Mouse (Mus musculus): ENCODE measurements around the gene Pitpnm3. TPM values are rescaled to one million over a fixed set of nuclear protein-coding genes. Genes with fewer than 3 reads are reported as not detected.
A peak's percentile ranks its signal among the peaks of the same experiment; 100 is the strongest.
"Not testable (repeated sequence)": the region's sequence is repeated elsewhere in the genome, so short reads cannot be mapped to it uniquely, and the experiment has no call there.

The Pitpnm3 gene
- total RNA-seq (2021), result 10 to 100 TPM; 74.9 to 83.2 TPM

DNA sequence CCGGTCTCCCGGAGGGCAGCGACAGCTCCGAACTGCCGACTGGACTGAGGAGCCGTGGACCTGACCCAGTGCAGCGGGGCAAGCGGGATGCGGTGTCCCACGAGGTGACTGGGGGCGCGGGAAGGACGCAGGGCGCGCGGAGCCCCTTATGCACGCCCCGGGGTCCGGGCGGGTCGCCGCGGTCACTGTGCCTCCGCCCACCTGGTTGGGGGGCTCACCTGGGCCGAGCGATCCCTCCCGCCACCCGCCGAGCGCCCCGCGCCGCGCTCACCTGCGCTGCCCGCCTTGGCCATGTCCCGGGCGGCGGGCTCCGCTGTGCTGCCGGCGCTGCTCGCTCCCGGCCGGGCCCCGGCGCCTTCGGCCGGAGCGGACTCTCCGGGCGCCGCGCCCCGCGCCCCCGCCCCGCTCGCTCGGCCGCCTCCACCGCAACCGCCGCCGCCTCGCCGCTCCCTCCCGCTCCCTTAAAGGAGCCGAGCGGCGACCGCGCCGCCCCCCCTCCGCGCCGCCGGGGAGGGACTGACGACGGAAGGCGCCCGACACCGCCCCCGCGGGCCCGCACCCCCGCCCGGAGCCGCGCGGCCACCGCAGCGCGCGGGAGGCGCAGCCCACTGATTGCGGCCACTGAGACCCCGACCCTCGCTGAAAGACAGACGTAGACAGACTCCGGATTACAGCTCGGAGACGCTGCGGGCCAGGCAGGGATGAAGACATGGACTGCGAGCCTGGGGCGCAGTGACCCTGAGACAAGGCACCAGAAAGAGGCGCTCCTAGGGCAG is at the start of gene Pitpnm3:
Pitpnm3 (minus strand) TSS at position 396 of the 776 bp plus-strand sequence.
- intact Hi-C loops (cut with DNase I), result loop anchor here (2.0 kb wide), 2 partner anchors 49 to 83 kb away; no protein-coding TSS in a partner anchor
- peak; percentile 64 to 78 for DNase-seq (ENCODE audit: low spot score in 2 of 2)

DNA sequence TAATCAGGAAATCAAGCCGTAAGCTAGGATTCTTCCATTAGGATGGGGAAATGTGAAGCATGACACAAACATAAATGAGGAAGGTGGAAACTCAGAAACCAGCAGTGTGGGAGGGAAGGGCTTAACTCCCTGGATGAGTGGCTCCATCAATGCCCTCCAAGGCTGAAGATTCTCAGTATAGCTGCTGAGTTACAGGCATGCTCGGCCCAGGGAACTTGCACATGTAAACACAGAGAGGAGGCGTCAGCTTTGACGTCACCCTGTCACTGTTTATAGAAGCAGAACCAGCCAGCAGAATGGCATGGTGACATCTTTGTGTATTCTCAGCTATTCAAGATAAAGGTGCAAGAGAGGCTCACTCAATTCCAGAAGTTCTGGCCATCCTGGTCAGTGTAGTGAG is 48.7 kb upstream of the Pitpnm3 start:
- intact Hi-C loops (cut with DNase I), result no loop called here
- DNase-seq (ENCODE audit: low spot score in 2 of 2), result no peak

DNA sequence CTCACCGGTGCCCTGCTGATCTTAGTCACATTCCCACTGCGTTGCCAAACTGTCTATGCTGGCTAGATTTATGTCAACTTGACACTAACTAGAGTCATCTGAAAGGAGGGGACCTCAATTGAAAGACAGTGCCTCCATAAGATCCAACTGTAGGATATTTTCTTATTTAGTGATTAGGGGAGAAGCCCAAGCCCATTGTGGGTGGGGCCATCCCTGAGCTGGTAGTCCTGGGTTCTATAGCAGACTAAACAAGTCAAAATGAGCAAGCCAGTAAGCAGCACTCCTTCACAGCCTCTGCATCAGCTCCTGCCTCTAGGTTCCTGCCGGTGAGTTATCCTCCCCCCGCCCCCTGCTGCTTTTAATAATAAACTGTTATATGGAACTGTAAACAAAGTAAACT is 45.6 kb upstream of the Pitpnm3 start:
- intact Hi-C loops (cut with DNase I), result no loop called here
- no peak for DNase-seq (ENCODE audit: low spot score in 2 of 2)

DNA sequence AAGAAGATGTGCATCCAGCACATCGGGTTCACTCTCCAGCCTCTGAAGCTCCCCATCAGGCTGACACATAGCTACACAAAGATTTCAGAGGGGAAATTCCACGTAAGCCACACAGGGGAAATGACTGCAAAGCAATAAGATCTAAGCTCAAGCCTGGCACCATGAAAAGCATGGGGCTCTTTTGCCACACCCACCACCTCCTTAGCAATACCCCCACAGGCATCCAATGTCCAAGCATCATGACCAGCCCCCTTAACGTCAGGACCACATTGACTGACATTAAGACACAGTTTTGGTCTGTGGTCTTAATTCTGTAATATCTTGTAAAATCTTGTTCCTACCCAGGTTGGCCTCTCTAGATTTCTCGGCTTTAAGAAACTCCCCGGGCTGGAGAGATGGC is 45.0 kb upstream of the Pitpnm3 start:
- intact Hi-C loops (cut with DNase I), result no loop called here
- no peak for DNase-seq (ENCODE audit: low spot score in 2 of 2)

DNA sequence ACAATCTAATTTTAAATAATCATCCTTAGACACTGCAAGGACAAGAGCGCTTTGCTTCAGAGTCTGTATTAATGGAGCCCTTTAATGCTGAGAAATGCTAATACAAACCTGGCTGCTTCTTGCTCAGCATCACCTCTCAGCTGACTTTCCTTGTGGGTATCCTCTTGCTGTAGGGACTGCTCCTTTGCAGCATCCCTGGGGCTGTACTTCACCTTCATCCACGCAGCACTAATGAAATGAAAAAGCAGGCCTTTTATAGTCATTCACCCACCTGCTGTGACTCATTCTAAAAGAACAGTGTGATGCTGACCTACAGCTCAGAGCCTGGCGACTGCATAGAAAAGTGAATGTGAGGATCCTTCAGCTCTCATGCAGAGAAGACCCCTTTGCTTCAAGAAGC is 41.0 kb upstream of the Pitpnm3 start:
- no peak for DNase-seq (ENCODE audit: low spot score in 2 of 2)
- intact Hi-C loops (cut with DNase I), result no loop called here

DNA sequence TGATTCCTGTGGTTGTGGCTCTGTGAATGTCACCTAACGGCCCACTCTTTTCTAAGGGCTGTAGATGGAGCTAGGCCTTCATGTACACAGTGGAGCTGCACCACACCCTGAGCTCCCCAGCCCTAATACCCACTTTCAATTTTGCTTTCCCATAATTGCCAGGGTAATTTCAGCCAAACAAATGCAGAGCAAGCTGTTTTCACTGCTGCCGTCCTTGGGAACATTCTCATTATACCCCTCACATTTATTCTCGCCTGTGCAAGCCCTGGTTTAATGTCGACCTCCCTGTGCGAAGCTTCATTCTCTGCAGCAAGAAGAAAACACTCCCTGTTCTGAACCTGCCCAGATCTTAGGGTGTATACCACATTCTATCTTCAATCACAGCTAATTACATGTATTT is 40.4 kb upstream of the Pitpnm3 start:
- DNase-seq (ENCODE audit: low spot score in 2 of 2), result no peak
- intact Hi-C loops (cut with DNase I), result no loop called here

DNA sequence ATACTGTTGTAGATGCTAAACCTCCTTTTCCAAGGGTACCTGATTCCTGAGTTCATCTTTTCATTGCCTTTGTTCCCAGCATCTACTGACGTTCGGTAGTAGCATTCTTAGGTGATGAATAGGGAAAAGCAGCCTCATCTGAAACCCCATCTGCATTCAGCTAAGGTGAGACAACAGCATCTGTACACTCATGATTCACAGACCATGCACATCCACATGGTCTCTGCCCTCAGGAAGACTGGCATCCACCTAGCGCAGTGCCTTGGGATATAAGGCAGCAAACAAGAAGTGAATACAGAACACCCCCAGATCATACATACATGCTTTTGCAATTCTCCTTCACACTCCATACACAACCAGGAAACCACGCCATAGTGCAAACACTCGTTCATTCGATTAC is 39.1 kb upstream of the Pitpnm3 start:
- intact Hi-C loops (cut with DNase I), result no loop called here
- DNase-seq (ENCODE audit: low spot score in 2 of 2), result no peak

DNA sequence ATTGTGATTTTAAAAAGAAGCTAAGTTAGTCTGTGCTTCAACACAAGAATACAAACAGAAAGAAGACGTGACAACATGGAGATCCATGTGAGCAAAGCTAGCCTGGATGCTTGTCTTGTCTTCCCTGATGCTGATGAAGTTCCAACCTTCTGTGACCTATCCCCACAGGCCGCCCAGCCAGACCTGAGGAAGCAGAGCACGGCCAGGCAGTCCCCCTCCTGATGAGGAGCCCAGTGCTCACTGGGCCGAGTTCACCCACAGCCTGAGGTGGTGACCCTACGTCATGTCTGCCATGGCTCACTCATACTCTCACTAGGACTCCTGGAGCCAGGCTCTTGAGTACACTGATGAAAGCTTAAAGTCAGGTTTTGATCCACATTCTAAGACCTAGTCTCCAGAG is 37.9 kb upstream of the Pitpnm3 start:
- no peak for DNase-seq (ENCODE audit: low spot score in 2 of 2)
- intact Hi-C loops (cut with DNase I), result no loop called here

DNA sequence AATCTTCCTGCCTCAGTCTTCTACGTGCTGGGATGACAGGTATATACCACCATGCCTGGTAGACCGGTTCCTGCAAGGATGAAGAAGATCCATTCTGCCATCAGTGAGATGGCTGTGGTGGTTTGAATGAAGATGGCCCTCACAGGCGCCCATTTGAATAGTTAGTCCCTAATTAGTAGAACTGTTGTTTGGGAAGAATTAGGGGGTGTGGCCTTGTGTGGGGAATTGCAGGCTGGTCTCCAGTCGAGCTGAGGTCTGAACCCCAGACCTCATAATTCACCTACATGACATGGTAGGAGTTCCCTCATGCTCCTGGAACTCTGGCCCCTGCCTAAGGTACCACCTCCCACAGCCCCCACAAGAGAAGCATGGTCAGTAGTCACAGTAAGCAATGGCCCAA is 36.3 kb upstream of the Pitpnm3 start:
- DNase-seq (ENCODE audit: low spot score in 2 of 2); intact Hi-C loops (cut with DNase I): not testable (repeated sequence)

DNA sequence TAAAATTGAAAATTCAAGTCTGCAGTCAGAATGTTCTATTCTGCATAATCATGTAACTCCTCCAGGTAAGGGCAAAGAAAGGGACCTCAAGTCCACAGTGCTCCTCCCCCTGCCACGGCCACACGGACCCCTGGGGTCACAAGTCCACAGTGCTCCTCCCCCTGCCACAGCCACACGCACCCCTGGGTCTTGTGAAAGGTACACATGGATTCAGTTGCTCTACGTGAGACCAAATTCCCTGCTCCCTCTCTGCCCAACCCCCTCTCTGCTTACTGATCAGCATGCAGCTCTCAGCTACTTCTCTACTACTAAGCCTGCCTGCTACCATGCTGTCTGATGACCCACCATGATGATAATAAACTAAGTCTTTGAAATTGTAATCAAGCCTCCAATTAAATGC is 34.3 kb upstream of the Pitpnm3 start:
- intact Hi-C loops (cut with DNase I), result no loop called here
- no peak for DNase-seq (ENCODE audit: low spot score in 2 of 2)

DNA sequence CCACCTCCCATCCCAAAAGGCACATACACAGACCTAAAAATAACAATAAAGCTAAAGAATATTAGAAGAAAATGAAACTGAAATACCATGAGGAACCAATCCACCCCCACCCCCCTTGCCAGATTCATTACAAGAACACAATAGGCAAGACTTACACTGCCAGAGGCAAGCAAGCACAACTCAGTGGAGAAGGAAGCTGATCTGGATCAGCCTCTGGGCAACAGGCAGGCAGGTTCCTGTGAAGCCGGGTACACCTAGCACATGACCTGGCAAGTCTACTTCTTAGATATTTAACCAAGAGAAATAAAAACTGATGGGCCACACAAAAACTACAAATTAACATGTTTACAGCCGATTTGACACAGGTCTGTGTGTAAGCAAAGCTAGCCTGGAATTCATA is 27.6 kb upstream of the Pitpnm3 start:
- DNase-seq (ENCODE audit: low spot score in 2 of 2), result no peak
- intact Hi-C loops (cut with DNase I), result no loop called here

DNA sequence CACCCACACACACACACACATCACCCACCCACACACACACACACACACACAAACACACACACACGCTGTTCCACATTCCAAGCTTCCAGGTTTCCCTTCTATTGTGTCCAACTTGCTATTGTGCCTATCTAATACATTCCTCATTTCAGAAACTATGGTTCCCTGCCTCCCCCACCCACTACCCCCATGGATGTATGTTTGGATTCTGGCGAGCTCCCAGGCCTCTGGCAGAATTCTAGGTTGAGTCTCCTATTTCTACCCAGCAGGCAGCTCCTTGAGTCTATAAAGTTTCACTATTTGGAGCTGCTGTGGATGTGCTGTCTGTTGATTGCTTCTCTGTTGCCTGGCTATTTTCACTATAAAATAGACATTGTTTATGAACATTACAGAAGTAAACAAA is 21.0 kb upstream of the Pitpnm3 start:
- intact Hi-C loops (cut with DNase I), result loop anchor here (5.0 kb wide), 1 partner anchor 104 kb away; no protein-coding TSS in a partner anchor
- DNase-seq (ENCODE audit: low spot score in 2 of 2), result peak; percentile 36 to 53

DNA sequence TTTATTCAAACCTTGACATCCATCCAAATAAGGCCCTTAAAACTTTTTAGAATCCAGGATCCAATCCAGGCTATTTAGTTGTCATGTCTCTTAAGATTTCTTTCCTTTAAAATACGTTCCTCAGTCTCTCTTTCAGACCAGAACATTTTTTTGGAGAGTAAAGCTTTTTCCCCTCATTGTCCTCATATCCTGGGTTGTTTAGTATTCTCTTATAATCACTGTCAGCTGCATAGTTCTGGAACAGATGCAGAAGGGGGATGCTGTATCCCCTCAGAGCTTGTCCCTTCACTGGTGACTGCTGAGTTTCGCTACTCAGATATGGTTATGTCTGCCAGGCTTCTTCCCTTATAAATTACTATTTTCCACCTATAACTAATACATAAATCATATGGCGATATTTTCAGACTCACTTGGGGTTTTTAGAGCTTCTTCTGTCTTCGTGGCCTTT is 20.4 kb upstream of the Pitpnm3 start:
- no peak for DNase-seq (ENCODE audit: low spot score in 2 of 2)
- intact Hi-C loops (cut with DNase I), result loop anchor here (5.0 kb wide), 1 partner anchor 104 kb away; no protein-coding TSS in a partner anchor

DNA sequence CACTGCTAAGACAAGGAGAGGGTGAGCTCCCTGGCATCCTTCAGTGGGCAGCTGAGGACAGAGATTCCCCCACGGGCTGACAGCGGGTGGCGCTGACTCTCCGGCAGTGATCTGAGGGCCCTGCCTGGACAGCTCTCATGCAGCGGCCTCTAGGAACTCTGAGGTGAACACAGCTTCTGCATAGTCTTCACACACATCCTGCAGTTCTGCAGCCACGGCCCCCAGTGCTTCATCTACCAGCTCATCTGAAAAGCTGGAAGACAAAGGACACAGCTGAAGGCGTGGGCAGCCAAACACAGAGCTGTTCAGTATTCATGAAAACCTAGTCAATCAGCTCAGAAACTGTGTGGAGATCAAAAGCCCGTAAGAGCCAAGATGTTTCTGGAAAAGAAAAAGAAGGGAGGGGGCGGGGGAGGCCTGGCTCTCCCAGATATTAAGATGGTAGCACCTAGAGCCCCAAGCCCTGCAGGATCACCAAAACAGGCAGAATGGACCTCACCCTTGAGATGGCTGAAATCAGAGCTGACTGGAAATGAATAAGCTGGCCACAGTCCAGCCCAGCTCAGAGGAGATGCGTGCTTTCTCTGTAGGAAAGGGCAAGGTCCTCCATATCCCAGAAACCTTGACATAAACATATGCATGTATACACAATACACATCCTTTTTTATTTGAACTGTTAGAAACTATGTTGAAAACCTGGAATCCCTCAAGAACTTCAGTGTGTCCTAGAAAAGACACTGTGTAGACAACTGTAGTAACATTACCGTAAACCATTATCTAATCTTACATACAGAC is 19.8 kb upstream of the Pitpnm3 start:
- intact Hi-C loops (cut with DNase I), result loop anchor here (5.0 kb wide), 1 partner anchor 103 kb away; no protein-coding TSS in a partner anchor

DNA sequence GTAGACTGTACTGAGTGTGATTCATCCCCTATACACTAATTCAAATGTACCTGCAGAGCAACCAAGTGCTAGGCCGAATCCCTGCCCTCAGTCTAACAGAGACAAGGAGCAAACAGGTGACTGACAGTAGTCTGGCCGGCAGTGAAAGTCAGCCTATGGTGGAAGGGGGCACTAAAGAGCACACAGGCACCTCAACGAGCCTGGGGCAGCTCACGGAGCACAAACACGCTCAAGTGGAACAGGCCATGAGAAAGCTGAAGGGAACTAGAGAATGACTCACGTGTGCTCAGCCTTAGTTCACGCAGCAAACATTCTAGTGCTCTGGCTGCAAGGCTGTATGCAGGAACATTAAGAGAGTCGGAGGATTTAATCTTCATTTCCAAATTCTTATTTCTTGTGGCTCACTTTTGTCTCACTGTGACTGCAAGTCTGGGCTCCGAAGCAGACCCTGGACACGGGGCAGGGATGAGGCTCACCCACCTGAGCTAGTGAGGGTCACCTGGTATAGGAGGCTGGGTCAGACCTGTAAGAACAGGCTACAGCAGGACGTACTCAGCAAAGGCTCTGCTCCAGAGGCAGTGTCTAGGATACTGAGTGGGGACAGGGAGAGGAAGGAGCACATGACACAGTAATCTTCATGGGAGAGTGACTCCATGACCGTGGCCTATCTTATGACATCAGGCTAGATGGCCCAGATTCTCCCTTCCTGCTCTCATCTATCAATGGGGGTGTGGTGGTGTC is 17.7 kb upstream of the Pitpnm3 start:
- DNase-seq (ENCODE audit: low spot score in 2 of 2), result no peak
- intact Hi-C loops (cut with DNase I), result no loop called here

More for the DNA sequence above, 19.8 kb upstream of the Pitpnm3 start:
- DNase-seq (ENCODE audit: low spot score in 2 of 2), result peak; percentile 49 to 59

DNA sequence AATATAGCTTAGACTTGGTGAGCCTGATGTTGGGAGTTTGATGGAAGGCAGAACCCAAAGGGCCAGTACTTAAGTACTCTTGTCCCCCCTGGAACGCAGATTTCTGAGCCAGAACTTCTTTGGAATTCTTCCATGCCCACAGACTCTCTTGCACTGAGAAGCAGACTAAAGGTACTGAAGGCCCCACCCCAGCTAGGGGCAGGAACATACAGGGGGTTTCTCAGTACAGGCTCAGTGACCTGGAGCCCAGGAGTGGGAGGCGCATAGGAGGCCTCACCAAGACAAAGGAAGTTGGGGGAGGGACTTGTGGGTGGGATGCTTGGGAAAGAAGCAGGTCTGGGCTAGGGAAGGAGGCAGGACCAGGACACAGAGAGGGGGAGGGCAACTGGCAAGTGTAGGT is 15.5 kb upstream of the Pitpnm3 start:
- no peak for DNase-seq (ENCODE audit: low spot score in 2 of 2)
- intact Hi-C loops (cut with DNase I), result no loop called here

DNA sequence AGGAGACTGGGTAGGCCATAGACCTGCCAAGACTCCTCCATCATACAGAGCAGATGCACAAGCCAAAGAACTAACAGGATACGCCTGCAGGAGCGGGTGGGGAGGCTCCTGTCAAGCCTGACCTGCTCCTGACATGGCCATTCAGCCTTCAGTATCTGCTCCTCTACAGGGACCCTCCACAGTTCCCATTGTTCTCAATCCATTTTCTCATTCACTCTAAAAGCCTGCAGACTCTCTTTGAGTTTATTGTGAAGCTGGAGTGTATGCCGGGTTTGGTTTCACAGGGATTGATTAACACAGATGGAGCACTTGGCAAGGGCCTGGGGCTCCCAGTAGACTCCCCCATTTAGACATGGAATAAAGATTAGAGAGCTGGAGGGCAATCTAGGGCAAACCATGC is 12.3 kb upstream of the Pitpnm3 start:
- DNase-seq (ENCODE audit: low spot score in 2 of 2), result no peak
- intact Hi-C loops (cut with DNase I), result no loop called here

DNA sequence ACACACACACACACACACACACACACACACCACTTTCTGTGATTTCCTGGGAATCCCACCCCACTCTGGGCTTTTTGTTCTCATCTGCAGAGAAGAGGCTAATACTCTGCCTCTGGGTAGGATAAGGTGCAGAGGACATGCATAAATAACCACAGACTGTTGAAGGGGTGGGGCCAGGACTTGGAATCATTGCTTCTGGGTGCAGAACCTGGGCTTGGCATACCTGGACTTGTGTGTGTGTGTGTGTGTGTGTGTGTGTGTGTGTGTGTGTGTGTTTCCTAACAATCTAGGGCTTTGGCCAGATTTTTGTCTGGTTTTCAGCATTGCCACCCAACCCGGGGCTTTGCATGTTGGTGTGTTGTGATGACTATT is 10.3 kb upstream of the Pitpnm3 start:
- DNase-seq (ENCODE audit: low spot score in 2 of 2), result no peak
- intact Hi-C loops (cut with DNase I), result no loop called here

DNA sequence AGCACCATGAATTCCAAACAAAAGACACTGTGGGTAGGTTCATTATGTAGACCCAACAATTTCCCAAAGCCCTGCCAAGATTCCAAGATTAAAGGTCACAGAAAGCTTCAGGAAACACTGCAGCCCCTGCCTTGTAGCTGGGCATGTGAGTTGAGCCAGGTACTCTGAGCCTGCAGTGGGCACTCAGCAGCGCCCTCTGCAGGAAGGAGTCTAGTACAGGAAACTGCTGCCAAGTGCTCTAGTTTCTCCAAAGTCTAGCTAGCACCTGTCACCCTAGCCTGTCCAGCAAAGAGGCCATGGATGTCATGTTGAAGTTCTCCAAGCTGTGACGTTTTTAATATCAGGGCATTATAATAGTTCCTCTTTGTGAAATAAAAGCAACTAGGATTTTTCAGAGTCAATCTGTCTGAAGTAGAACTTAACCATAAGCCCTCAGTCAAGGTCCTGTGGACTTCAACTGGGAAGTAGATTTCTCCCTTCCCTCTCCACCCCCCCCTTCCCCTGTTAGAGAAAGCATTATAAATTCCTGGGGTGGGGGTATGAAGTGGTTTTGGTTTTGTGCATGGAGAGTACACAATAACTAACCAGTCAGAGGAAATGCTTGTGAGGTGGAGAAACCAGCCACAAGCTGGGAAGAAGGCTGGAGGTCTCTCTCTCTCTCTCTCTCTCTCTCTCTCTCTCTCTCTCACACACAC is 9.8 kb upstream of the Pitpnm3 start:
- no peak for DNase-seq (ENCODE audit: low spot score in 2 of 2)
- intact Hi-C loops (cut with DNase I), result no loop called here

DNA sequence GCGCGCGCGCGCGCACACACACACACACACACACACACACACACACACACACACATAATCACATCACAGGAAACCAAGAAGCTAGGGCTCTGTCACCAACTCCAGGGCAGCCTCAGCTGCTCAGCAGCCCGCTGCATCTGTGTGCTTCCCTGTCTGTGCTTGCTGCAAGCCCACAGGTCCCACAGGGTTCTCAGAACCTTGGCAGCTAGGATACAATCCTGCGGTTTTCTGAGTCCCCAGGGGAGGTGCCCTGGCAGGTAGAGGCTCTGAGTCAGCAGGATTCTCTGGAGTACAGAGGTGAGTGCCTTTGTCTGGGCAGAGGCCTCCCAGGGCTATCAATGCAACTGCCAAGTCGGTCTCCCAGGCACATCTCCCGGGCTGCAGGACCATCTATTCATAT is 7.3 kb upstream of the Pitpnm3 start:
- intact Hi-C loops (cut with DNase I), result no loop called here

More for the DNA sequence above, 7.3 kb upstream of the Pitpnm3 start:
- no peak for DNase-seq (ENCODE audit: low spot score in 2 of 2)
